Mouse (Mus musculus): ENCODE results near the gene Smad9.

GRCm38 (mm10) chr3:54769349-54770275 is 14.2 kb downstream of the Smad9 start:
- TF ChIP-seq CTCF (IDR thresholded peaks at IDR 0.05): no peak
- TF ChIP-seq EP300 (IDR thresholded peaks at IDR 0.05): no peak
